Mouse (Mus musculus): ENCODE measurements around the gene Snd1.

Gene Snd1

DNA sequence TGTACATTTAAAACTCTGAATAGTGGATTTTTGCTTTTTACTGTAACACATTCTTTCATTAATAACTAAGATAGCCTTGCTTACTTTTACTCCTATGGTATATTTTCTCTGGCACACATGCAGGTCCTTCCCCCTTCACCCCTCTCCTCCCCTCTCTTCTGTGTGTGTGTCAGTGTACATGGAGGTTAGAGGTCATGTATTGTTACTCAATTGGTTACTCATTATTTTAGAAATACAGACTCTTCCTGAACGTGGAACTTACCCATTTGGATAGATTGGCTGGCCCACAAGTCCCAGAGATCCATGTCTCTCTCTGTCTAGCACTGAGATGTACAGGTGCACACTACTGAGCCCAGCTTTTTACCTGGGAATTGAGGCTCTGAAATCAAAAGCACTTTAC is 160.2 kb downstream of the Snd1 start:
- DNase-seq (ENCODE audit: low spot score in 2 of 2), result no peak

DNA sequence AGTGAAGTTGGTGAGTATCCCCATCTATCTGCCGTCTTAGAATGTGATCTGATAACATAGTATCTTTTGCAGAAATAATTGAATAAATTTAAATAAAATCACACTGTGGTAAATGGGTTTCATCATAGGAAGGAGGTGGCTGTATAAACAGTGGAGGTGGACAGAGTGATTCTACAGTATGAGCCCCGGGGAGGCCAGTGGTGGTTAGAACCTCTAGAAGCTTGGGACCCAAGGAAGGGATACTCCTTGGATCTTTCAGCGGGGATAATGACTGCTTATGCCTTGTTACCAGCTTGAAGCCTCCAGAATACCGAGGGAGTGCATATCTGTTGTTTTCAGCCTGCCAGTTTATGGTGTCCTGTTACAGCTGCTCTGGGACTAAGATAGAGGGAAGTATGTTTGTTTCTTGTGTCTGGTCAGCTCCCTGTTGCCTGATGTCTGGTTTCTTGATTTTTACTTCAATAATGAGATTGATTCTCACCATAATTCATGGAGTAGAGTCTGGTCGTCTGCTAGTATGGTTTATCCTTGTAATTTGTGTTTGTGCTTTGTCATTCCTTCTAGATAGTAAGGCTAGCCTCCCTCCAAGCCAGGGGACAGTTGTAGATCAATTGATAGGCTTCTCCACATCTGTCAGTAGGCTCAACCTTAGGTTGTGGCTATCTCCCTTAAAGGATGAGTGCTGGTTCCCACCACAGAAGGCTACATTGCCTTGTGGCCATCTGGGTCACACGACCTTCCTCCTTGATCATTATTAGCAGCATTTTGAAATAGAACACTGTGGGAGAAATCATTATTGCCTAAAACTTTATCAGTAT is 160.8 kb downstream of the Snd1 start:
- no peak for DNase-seq (ENCODE audit: low spot score in 2 of 2)

DNA sequence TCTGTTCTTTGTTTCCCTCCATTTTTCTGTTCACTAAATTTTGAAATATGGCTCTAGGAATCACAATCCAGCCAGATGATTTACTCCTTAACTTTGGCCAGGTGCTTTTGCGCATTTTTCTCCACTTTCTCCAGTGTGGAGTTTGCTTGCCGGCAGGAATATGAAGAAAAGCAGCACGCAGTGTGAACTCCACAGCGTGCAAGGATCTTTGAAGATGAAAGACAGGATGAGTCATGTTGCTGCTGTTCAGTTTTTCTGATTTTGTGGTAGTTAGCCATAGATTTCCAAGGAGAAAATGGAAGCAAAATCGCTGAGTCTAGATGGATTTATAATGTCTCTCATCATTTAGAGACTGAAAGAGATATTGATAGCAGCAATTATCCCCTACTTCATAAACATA is 165.1 kb downstream of the Snd1 start:
- DNase-seq (ENCODE audit: low spot score in 2 of 2), result no peak

DNA sequence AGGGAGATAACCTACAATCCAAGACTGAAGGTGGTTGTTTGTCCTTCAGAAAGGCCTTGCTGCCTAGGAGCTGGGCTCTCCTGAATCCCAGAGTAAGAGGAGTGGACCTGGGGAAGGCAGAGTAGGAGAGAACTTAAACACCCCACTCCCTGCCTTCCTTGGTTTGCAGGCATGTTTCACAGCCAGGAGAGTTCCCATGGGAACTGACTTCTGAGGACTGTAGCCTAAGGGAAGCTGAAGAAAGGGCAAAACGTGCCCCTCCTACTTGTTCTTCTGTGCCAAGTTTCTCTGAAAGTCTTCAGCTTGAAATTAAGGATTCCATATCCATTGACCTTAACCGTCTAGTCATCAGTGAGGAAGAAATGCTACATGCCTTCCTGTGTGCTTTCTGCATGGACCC is 168.0 kb downstream of the Snd1 start:
- no peak for DNase-seq (ENCODE audit: low spot score in 2 of 2)

DNA sequence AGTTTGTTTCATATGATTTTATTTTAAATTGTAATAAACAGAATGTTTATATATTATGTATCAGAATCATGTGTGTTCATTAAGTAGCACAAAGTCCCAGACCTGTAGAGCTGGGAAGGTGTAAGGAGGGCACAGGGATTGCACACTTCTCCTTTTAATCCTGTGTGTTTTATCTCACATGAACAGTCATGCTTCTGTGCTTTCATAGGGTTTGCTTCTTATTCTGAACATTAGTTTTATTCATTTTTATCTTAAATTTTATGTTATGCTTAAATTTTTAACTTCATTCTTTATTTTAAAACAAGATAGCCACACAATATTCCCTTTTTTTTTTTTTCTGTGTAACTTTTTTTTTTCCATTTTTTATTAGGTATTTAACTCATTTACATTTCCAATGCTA is 170.3 kb downstream of the Snd1 start:
- no peak for DNase-seq (ENCODE audit: low spot score in 2 of 2)

DNA sequence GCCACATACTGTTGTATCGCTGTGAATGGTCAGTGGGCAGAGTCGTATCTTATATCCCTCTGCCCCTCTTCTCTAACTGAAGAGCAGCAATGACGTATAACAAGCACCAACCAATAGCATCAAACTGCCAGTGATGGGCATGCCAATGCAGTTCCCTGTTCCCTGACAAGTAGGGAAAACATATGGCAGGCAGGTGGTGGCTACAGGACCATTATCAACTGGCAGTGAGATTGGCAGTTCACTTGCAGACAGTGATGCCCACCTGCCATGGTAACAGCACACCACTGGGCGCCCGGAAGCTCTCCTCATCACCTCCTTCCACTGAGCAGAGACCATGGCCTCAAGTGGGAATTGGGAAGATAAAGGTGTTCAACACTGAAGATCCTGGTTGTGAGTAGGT is 181.6 kb downstream of the Snd1 start:
- no peak for DNase-seq (ENCODE audit: low spot score in 2 of 2)

DNA sequence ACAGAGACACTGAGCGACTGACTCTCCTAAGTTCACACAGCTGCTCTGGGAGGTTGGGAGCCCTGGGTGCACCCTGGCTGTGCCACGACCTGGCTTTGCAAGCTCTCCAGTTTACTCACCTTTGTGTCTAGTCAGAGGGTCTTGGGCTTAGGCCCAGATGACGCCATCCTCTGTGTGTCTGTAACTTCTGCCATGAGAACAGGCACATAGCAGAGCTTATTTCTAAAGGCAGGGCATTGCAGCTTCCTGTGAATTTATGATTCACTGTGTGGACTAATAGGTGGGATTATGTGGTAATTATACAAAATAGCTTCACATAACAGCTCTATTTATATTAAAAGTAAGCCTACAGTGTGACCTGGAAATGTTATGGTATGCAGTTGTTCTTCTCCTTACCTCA is 188.1 kb downstream of the Snd1 start:
- DNase-seq (ENCODE audit: low spot score in 2 of 2), result no peak

DNA sequence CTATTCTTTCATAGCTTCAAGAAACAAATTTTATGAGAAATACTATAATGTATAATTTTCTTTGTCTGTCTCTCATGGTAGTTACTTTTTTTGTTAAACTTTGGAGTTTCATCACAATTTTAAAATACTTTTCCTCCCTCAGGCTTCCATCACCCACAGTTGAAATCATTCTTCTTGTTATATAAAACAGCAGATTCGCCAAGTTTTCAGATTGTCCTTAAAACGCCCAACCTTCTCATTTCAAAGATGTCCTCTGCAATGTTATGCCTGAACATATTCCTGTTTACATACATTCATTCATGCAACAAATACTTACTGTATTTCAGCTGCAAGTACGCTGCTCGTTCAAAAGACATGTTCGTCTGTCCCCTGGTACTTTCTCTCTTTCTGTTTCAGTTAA is 188.7 kb downstream of the Snd1 start:
- DNase-seq (ENCODE audit: low spot score in 2 of 2), result no peak

DNA sequence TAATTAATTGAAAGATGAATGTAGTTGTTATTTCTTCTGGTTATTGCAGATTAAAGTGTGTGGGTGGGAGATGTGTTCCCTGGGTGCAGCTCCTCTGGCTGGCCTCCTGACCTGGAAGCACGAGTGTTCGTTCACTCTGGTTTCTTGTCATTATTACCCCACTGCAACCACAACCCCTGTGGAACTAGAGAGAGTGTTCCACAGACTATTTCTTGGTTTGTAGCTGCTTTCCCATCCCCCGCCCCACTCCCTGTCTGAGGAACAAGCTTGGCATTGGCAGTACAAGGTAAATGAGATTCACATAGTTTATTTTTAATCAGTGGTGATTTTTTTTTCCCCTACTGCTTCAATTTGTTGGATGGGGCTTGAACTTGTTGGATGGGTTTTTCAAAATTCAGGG is 189.8 kb downstream of the Snd1 start:
- no peak for DNase-seq (ENCODE audit: low spot score in 2 of 2)

DNA sequence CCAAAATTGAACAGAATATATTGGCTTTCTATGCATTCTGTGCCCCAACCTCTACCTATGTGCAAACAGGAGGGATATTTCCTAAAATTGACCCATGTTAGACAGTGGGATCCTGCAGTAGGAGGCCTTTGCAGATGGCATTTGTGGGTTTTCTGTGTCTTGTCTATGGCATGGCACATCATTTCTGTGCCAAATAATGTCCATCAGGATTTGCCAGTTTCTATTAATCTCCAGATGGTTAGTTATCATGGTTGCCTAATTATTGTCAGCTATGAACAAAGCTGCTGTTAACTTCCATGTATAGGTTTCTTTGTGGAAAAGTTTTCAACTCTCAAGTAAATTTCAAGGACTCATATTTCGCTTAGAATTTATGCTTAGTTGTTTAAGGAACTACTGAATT is 192.6 kb downstream of the Snd1 start:
- DNase-seq (ENCODE audit: low spot score in 2 of 2), result no peak

DNA sequence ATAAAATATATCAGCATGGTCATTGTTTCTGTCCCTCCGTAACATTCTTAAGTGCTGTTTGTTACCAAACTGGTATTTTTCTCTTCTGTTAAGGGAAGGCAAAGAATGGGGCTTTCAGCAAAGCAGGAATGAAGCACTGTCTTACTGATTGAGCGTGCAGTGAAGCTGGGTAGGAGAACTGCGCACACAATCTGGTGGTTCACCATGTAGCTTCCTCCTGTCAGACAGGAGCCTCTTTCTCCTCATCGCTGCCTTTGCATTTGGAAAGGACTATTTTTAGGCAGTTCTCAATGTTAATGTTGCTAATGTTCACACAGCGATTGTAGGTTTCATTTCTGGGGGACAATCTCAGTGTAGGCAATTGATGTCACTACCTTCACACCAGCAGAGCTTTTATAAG is 194.3 kb downstream of the Snd1 start:
- DNase-seq (ENCODE audit: low spot score in 2 of 2), result no peak

DNA sequence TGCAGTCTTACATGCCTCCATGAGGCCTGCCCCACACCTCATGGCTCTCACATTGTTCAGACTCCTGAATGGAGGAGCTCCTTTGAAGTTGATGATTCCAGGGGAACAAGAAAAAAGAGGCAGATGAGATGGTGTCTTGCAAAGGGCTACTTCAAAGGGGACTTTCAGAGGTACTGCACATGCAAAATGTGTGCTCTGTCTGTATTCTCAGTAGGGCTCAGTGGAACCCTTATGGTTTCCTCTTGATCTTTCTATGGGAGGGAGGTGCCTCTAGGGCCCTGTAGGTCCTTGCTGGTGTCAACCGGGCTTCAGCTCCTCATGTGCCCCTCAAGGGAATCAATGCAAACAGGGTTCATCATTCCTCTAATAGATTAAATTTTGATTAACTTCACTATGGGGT is 197.4 kb downstream of the Snd1 start:
- no peak for DNase-seq (ENCODE audit: low spot score in 2 of 2)

DNA sequence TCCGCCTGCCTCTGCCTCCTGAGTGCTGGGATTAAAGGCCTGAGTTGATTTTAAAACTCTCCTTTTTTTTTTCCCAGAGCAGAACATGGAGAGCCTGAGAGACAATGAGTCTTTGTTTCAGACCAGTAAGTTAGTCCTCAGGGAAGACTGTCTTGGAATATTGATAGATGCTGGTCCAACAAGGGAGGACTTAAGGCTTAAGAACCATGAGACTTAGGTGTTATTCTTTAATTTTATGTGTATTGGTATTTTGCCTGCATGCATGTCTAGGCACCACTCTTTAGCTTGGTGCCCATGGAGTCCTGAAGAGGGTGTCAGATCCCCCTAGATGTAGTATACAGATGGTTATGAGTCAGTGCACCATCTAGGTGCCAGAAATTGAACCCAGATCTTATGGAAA is 199.7 kb downstream of the Snd1 start:
- no peak for DNase-seq (ENCODE audit: low spot score in 2 of 2)

DNA sequence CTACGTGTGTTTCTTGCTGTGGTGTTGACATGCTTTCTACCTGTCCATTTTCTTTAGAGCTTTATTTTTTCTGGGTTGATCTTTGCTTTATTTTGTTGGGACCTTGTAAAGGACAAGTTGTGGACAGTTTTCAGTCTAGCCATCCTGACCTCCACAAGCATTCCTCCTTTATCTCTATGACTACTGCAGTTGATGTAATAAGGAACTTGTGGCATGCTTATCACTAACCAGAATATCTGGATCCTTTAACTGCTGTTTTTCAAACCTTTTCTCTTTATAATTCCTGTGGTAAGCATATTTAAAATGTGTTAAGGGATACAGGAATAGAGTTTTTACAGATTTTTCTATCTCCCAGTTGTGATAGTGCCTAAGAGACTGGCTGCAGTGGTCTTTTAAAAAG is 204.0 kb downstream of the Snd1 start:
- no peak for DNase-seq (ENCODE audit: low spot score in 2 of 2)

DNA sequence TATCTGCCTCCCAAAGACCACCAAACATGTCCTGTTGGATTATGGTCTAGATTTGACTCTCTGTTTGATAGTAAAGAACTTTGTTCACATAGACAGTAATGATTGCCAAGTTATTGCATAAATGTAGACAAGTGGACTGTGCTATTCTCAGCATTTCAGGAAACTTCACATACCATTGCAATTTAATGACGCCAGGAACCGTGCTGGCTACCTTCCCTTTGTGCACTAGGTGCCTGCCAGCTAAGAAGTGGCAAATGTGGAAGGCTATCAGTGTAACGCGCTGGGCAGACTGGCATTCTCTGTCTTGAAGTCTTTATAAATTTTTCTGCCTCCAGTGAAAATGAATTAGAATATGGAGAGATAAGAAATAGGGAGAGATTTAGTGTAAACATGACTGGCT is 205.6 kb downstream of the Snd1 start:
- no peak for DNase-seq (ENCODE audit: low spot score in 2 of 2)

DNA sequence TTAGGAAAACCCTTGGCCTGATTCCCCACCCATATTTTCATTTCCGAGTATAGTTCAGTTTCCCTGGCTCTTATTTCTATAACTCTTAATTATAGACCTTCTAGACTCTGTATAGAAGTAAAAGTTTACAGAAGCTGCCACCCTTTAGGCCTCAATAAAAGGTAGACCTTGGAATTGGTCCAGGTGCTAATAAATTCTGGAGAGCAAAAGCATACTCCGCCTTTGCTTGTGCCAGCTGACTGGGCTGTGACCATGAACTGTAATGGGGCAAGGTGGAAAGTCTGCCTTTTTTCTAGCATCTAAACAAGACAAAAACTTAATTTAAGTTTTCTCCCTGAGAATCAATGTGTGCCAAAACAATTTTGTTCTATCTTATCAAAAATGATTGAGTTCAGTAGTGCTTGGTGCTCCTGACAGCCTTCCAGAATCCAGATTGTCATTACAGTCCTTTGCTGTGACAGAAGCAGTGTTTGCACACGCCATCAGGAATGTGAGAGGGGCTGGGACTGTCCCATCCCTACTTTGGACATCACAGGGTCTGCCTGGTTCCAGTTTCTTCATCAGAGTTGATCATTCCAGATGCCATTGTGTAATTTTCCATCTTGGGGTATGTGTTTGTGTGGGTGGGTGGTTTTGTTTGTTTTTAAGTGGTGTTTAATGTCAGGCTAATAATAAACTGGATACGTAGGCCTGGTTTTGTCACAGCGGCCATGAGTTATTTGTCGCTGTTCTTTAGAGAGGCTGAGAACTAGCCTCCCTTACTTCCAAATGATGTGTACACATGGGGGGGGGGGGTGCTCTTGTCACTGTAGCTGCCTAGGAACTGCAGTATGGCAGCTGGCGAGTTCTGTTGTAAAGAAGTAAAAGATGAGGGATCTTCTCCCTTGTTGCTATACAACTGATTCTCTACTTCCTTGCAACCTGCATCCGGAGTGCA is 206.8 kb downstream of the Snd1 start:
- no peak for DNase-seq (ENCODE audit: low spot score in 2 of 2)

DNA sequence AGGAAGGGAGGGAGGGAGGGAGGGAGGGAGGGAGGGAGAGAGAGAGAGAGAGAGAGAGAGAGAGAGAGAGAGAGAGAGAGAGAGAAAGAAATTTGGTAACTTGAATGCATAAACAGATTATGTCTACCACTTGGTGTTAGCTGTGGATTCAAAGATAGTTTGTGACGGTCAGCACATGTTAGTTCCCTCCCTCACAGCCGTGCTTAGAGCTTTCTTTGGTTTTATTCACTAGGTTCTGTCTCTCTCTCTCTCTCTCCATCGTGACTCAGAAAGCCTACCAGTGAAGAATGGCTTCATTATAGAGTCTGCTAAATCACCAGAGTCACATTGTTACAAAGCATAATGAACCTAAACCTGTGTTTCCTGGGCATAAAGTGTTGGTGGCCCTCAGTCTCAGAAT is 210.1 kb downstream of the Snd1 start:
- no peak for DNase-seq (ENCODE audit: low spot score in 2 of 2)

DNA sequence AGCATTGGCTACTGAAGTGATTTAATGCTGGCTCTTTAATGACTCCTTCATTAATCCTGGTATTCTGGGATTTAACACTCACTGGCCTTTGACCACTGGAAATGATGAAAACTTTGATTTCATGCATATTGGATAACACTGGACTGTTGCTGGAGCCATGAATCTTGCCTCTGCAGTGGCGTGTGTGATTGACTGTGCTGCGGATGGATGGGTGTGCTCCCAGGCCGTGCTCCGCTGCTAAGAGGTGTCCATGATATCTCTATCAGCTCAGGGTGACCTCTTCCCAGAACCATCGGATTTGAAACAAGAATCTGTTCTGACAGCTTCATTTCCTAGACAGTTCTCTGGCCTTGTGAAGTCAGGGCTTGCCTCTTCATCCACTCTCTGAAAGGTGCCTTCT is 210.8 kb downstream of the Snd1 start:
- DNase-seq (ENCODE audit: low spot score in 2 of 2), result no peak

DNA sequence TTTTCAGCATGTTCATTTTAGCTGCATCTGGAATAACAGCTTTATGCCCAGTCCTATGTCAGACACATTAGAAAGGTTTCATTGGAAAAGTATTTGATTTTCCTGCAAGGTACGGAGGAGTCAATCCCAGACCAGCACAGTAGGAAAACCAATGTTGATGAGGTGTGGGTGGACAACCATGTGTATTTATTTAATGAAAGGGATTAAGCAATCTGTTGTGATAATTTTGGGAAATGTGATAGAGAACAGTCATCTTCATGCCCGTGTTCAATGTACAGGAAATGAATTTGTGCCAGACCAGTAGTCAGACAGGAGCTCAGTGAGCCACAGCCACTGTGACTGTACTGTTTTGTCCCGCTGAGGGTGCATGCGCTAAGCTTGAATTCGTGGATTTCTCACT is 212.8 kb downstream of the Snd1 start:
- no peak for DNase-seq (ENCODE audit: low spot score in 2 of 2)

DNA sequence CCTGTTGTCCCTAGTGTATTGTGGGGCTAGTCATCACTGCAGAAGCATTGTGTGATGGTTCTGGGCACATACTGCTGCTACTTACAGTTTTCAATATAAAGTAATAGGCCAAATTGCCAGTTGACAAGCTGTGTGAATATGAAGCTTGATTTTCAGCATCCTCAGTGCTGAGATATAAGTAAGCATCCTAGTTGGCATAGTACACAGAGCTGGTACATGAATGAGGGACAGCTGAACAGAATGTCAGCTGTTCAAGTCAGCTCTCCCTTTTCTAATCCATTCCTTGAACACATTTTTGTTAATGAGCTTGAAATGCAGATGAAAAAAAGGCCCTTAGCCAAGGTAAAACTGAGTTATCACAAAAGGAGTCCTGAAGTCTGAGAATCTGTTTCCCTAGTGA is 217.7 kb downstream of the Snd1 start:
- DNase-seq (ENCODE audit: low spot score in 2 of 2), result no peak

DNA sequence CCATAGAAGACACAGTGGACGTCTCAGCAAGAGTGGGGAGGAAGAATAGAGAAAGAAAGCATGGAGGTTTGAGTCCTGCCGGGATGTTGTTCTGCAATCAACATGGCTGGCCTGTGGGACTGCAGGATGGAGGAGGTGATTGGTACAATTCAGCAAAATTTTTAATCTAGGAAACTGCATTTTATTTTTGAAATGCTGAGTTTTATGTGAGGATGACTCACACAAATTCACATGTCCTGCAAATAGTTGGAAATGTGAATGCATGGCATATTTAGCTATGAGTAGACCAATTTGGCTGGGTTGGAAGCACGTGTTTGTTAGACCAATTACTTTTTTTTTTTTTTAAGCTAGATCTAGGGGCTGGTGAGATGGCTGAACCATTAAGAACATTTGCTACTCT is 222.3 kb downstream of the Snd1 start:
- no peak for DNase-seq (ENCODE audit: low spot score in 2 of 2)

DNA sequence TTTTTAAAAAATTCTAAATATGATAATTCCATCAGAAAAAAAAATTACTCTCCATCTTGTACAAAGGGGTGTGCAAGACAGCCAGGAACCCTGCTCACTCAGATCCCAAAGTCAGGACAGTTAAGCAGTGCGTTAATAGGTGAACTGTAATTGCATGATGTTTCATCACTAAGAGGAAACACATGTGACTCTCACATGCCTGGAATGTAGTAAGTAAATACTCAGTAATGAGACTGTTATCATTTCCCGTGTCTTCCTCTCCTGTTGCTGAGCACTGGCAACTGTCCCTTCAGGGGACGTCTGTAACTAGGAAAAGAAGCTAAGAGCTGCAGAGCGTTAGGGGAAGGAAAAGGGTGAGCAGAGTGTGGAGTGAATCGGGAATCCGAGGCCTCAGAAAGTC is 229.7 kb downstream of the Snd1 start:
- DNase-seq (ENCODE audit: low spot score in 2 of 2), result no peak

Measured in spleen, postnatal 4 days (tissue).